Mouse (Mus musculus): ENCODE results near the gene Prnd. TPM values are rescaled to one million over a fixed set of nuclear protein-coding genes. Genes with fewer than 3 reads are reported as not detected.

The Prnd gene
- total RNA-seq, 2 experiments from 2014 or later: 8.4 to 9.0 TPM

- no peak for DNase-seq (ENCODE audit: low spot score in 2 of 2)
Observed at GRCm38 (mm10) chr2:131980866-131981265, 30.2 kb downstream of the Prnd start.

- no peak for DNase-seq (ENCODE audit: low spot score in 2 of 2)
Observed at GRCm38 (mm10) chr2:131982546-131983196, 32.0 kb downstream of the Prnd start.

DNA sequence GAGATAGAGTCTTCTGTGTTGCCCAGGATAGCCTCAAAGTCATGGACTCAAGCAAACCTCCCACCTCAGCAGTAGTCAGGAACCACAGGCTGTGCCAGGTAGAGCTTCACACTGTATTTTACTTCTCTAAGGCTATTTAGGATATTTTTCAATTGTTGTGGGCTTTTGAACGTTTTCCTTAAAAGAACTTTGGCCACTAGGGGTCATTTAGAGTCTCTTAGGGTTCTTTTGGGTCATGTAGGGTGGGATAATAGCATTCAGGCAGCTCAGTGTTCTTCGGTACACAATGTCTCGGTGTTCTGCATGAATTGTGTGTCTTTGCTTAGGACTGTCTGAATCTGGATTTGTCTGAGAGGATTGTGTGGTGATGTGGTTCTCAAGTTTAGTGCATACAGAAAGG lies 37.3 kb downstream of the Prnd start:
- no peak for DNase-seq (ENCODE audit: low spot score in 2 of 2)

GRCm38 (mm10) chr2:131988550-131988949 lies 37.9 kb downstream of the Prnd start:
- no peak for DNase-seq (ENCODE audit: low spot score in 2 of 2)

DNA sequence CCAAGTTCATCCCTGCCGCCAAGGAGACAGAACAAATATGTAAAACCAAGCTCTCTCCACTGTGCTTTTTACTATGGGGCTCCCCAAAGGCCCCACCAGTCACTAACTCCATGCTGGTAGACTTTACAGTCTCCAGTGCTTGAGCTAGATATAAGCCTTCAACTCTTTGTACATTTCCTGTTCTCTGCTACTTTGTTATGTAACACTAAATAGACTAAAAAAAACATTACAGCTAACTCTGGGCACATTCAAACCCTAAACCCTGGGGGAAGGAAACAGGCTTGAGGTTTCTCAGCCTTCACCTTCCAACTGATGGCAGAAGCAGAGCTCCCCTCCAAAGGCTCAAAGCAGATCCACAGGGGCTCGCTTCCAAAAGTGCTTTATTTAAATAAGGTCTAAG lies 41.8 kb downstream of the Prnd start:
- no peak for DNase-seq (ENCODE audit: low spot score in 2 of 2)

GRCm38 (mm10) chr2:131993151-131993550 lies 42.5 kb downstream of the Prnd start:
- DNase-seq (ENCODE audit: low spot score in 2 of 2): no peak

DNA sequence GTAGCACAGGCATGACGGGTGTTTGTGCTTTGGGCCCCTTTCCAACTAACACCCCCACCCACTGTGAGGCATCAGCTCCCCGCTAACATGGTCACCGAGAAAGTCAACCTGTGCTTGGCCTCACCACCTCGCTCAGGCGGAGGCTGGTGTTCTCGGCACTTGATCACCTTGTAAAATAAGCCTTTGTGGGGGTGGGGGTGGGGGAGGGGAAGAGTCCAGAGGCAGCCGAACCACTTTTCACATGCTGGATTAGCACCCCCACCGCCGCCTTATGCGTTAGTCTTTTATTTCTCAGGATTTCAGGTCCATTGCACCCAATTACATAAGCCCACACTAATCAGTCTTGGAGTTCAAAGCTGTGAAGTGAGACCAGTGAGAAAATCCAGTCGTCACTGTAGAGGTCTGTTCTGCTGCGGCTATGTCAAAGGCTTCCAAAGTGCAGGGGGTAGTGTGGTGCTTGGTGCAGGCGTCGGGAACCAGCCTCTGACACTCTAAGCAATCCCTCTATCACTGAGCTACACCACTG lies 43.0 kb downstream of the Prnd start:
- DNase-seq (ENCODE audit: low spot score in 2 of 2): no peak

DNA sequence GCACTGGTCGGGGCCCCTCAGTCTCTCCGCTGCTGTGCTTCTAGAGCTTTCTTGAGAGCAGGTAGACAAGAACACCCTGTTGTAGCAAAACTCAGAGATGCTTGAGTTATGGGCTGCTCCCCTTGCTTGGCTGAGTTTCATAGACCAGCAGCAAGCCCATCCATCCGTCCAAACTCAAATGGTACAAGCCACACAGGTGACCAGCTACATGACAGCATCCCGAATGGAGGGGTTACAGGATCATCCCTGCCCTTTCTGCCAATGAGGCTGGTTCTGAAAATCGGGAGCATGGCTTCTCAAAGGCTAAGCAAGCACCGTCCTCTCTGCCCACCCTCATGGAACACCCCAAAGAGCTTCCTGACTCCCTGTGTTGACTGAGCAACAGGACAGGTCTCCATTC lies 44.3 kb downstream of the Prnd start:
- DNase-seq (ENCODE audit: low spot score in 2 of 2): no peak

- no peak for DNase-seq (ENCODE audit: low spot score in 2 of 2)
Observed at GRCm38 (mm10) chr2:131995742-131996141, 45.1 kb downstream of the Prnd start.

DNA sequence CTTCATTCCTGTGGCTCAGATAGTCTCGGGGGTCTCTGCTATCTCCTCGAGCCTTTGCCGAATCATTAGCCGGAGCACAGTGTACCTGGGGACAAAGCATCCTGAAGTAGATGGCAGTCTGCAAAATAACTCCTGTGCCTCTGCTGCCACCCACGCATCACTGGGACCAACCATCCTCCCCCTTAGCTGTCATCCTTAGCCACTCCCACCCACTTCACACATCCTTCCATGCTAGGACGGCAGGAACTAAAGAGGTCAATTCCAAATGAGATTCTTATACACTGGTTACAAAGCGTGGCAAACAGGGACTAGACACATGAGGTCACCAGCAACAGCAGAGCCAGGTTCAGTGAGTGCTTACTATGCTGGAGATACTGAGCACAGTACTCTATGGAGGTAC lies 45.7 kb downstream of the Prnd start:
- no peak for DNase-seq (ENCODE audit: low spot score in 2 of 2)

GRCm38 (mm10) chr2:131997356-131997755 lies 46.7 kb downstream of the Prnd start:
- DNase-seq (ENCODE audit: low spot score in 2 of 2): no peak

DNA sequence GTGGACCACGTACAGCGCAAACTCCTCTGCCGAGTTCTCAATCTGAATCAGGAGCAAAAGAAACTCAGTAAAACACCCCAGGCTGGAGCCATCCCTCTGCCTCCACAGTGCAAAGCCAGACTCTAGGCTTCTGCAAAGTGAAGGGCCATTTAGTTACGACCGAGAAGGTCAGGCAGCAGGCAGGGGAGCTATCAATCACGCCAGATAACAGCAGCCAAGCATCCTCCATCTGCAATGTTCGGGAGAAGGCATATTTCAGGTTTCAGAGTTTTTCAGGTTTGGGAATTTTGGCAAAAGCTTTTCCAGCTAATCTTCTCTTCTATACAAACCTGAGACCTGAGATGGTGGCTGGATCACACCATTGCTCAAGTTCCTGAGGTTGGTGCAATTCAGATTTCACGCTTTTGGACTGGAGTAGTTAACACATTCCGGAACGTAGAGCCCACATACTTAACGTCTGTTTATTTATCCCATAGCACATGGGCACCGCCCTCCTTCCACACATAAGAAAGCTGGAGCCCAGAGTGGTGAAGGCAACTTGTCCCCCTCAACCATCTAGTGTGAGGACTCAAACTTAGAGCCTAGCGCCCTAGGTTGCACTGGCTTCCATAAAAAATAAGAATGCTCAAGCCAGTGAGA lies 51.2 kb downstream of the Prnd start:
- DNase-seq (ENCODE audit: low spot score in 2 of 2): no peak

- DNase-seq (ENCODE audit: low spot score in 2 of 2): no peak
Observed at GRCm38 (mm10) chr2:132003916-132004315, 53.3 kb downstream of the Prnd start.

DNA sequence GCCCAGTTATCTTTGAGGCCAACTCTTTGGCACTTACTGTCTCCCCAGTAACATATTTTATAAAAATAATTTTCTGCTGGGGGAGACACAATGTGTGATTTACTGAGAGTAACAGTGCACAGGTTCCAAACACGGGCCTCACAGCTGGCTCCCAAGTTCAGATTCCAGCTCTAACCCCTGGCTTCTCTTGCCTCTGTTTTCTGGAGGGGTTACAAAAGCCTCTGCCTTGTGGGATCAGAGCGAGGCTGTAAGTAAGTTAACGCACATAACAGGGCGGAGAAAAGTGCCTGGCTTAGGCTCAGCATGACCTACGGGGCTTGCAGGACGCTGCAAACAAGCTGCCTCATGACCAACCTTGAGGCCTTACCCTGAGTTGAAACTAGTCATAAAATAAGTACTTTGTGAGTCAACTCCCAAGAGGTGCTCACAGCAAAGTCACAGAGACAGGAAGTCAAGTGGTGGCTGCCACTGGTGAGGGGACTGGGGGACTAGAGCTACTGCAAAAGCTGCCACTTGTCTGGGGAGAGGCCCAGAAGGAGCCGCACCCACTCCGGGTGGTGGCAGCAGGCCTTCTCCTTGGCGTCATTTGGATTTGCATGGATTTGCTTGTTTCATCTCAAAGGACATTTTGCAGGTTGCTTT lies 54.0 kb downstream of the Prnd start:
- no peak for DNase-seq (ENCODE audit: low spot score in 2 of 2)

- no peak for DNase-seq (ENCODE audit: low spot score in 2 of 2)
Observed at GRCm38 (mm10) chr2:132005445-132005844, 54.8 kb downstream of the Prnd start.

Other genes with a start within 250 kb of the Prnd start
- not detected for gene Erv3, start 91.1 kb upstream of the Prnd start, total RNA-seq (2021)
- 10 to 100 TPM; 69.2 to 71.6 TPM for gene Prnp, start 40.9 kb upstream of the Prnd start, total RNA-seq (2021)
- gene Prn, start 40.9 kb upstream of the Prnd start, total RNA-seq (2021): not detected
- 10 to 100 TPM; 14.5 to 16.7 TPM for gene Rassf2, start 79.4 kb downstream of the Prnd start, total RNA-seq (2021)
- 10 to 100 TPM; 60.4 to 67.4 TPM for gene Slc23a2, start 194.2 kb downstream of the Prnd start, total RNA-seq (2021)

Data from adrenal gland, postnatal 4 days (tissue).